21 mouse cellular contexts compared by ENCODE assay signal in genomic region chr5:37457831-37458230, GRCm38 (mm10).
DNase-seq lines count a peak whose midpoint lies in the region; ATAC-seq and TF ChIP-seq lines count a peak whose summit lies in the region.
"Had no signal": no experiment of that assay in that cellular context is flagged by ENCODE, and none has a peak within 500 bp of the region (broad histone marks: within the 10 kb centered on the region; RNA-seq: fewer than 3 reads in every experiment).

No protein-coding gene starts in this region.

- DNase-seq in liver, result peak; percentile 60
- DNase-seq in liver, embryonic 14.5 days (ENCODE audit: low read depth in 3 of 3, low spot score in 3 of 3), result peak; percentile 28 to 37 (median 35)
- DNase-seq in left cerebral cortex, adult 9 months (ENCODE audit: low spot score in 2 of 2), result no peak
- no peak for DNase-seq in urinary bladder, postnatal 25 days (ENCODE audit: low spot score)
- no peak for DNase-seq in forebrain, embryonic 11.5 days (ENCODE audit: low spot score)
- DNase-seq: adrenal gland, postnatal 10 days; cerebellum, adult 2 months; cerebellum, postnatal 10 days; embryo, embryonic 11 days; gastrocnemius, postnatal 10 days; heart, adult 2 months; heart, postnatal 14 days had no signal

- no peak overlapping the region for H3K4me2 ChIP-seq in intestine, embryonic 15.5 days (replicated peaks)
- no peak overlapping the region for H3K4me2 ChIP-seq in intestine, postnatal 0 days (replicated peaks; ENCODE audit: low read depth)
- peak overlapping the region; percentile 60 for H3K4me2 ChIP-seq in liver, embryonic 14.5 days (ENCODE audit: low read depth)
- no peak overlapping the region for H3K4me2 ChIP-seq in forebrain, embryonic 11.5 days (ENCODE audit: low read depth, low read length, severe bottlenecking)
- H3K4me2 ChIP-seq: embryonic facial prominence, embryonic 15.5 days; forebrain, embryonic 15.5 days; heart, embryonic 11.5 days; heart, embryonic 15.5 days; hindbrain, embryonic 14.5 days had no signal

- no peak overlapping the region for H3K4me3 ChIP-seq in intestine, embryonic 15.5 days (replicated peaks)
- no peak overlapping the region for H3K4me3 ChIP-seq in intestine, postnatal 0 days (ENCODE audit: low read depth, low read length)
- H3K4me3 ChIP-seq in liver, embryonic 14.5 days (ENCODE audit: insufficient read depth in 1 of 2, low read depth in 2 of 2, low read length in 2 of 2), result no peak overlapping the region
- no peak overlapping the region for H3K4me3 ChIP-seq in forebrain, embryonic 11.5 days (ENCODE audit: low read depth, low read length)
- H3K4me3 ChIP-seq: embryonic facial prominence, embryonic 15.5 days; forebrain, embryonic 10.5 days; forebrain, embryonic 15.5 days; heart, adult 2 months; heart, embryonic 15.5 days; hindbrain, embryonic 10.5 days had no signal

- 0 out of 2 replicates have a peak, but pooled peaks have one; percentile 45 for ATAC-seq in intestine, embryonic 15.5 days
- ATAC-seq in intestine, postnatal 0 days, result no peak
- peak; percentile 73 for ATAC-seq in liver, embryonic 14.5 days (ENCODE audit: insufficient read depth)
- ATAC-seq in forebrain, embryonic 11.5 days (replicated peaks; ENCODE audit: low FRiP score), result no peak
- ATAC-seq: forebrain, embryonic 15.5 days had no signal

- WGBS in intestine, embryonic 15.5 days, result 90% methylated on average over 2 of the region's 2 CpGs
- WGBS in intestine, postnatal 0 days, result 73% methylated on average over 2 of the region's 2 CpGs
- 26% methylated on average over 2 of the region's 2 CpGs for WGBS in liver, embryonic 14.5 days (ENCODE audit: insufficient replicate concordance)
- 92% methylated on average over 2 of the region's 2 CpGs for WGBS in forebrain, embryonic 11.5 days

- H3K27ac ChIP-seq in intestine, embryonic 15.5 days, result no peak overlapping the region
- no peak overlapping the region for H3K27ac ChIP-seq in intestine, postnatal 0 days (ENCODE audit: low read depth, low read length)
- peak overlapping the region; percentile 90 for H3K27ac ChIP-seq in liver, embryonic 14.5 days
- H3K27ac ChIP-seq in forebrain, embryonic 11.5 days (ENCODE audit: low read depth, low read length), result no peak overlapping the region
- H3K27ac ChIP-seq: embryonic facial prominence, embryonic 15.5 days; forebrain, embryonic 10.5 days; forebrain, embryonic 15.5 days; heart, adult 2 months; heart, embryonic 15.5 days; hindbrain, embryonic 10.5 days; hindbrain, embryonic 14.5 days had no signal

- H3K9me3 ChIP-seq in intestine, embryonic 15.5 days, result no peaks in the 10 kb centered on the region
- no peaks in the 10 kb centered on the region for H3K9me3 ChIP-seq in intestine, postnatal 0 days (ENCODE audit: control insufficient read depth)
- H3K9me3 ChIP-seq in liver, embryonic 14.5 days (ENCODE audit: control insufficient read depth, low read length), result no peaks in the 10 kb centered on the region
- no peaks in the 10 kb centered on the region for H3K9me3 ChIP-seq in forebrain, embryonic 11.5 days (ENCODE audit: control insufficient read depth, low read length)
- H3K9me3 ChIP-seq: embryonic facial prominence, embryonic 15.5 days; forebrain, embryonic 10.5 days; forebrain, embryonic 15.5 days; heart, embryonic 15.5 days; hindbrain, embryonic 10.5 days had no signal

- H3K27me3 ChIP-seq in intestine, embryonic 15.5 days (replicated peaks), result no peaks in the 10 kb centered on the region
- H3K27me3 ChIP-seq in intestine, postnatal 0 days (replicated peaks; ENCODE audit: control insufficient read depth, insufficient read depth, low read length), result no peaks in the 10 kb centered on the region
- H3K27me3 ChIP-seq in liver, embryonic 14.5 days (ENCODE audit: control insufficient read depth, insufficient read depth, low read length), result no peaks in the 10 kb centered on the region
- no peaks in the 10 kb centered on the region for H3K27me3 ChIP-seq in forebrain, embryonic 11.5 days (ENCODE audit: control insufficient read depth, insufficient read depth, low read length)
- H3K27me3 ChIP-seq: embryonic facial prominence, embryonic 15.5 days; forebrain, embryonic 15.5 days; heart, embryonic 15.5 days had no signal

- no peaks in the 10 kb centered on the region for H3K36me3 ChIP-seq in intestine, embryonic 15.5 days
- no peaks in the 10 kb centered on the region for H3K36me3 ChIP-seq in intestine, postnatal 0 days (ENCODE audit: control insufficient read depth, insufficient read depth)
- no peaks in the 10 kb centered on the region for H3K36me3 ChIP-seq in liver, embryonic 14.5 days (replicated peaks; ENCODE audit: control insufficient read depth, insufficient read depth, low read depth)
- H3K36me3 ChIP-seq in forebrain, embryonic 11.5 days (ENCODE audit: control insufficient read depth, insufficient read depth, low read length), result no peaks in the 10 kb centered on the region
- H3K36me3 ChIP-seq: embryonic facial prominence, embryonic 15.5 days; forebrain, embryonic 10.5 days; heart, embryonic 15.5 days; hindbrain, embryonic 10.5 days had no signal

- no peak for TF ChIP-seq CTCF in intestine, postnatal 0 days (IDR thresholded peaks at IDR 0.05; ENCODE audit: low read depth)
- no peak for TF ChIP-seq CTCF in liver, embryonic 14.5 days (IDR thresholded peaks at IDR 0.05; ENCODE audit: low read depth)

- no peak for TF ChIP-seq EP300 in liver, embryonic 14.5 days (IDR thresholded peaks at IDR 0.05; ENCODE audit: low read depth)

- no peak overlapping the region for H3K9ac ChIP-seq in intestine, embryonic 15.5 days
- H3K9ac ChIP-seq in intestine, postnatal 0 days (ENCODE audit: low read depth, low read length), result no peak overlapping the region
- H3K9ac ChIP-seq in liver, embryonic 14.5 days (replicated peaks), result no peak overlapping the region
- no peak overlapping the region for H3K9ac ChIP-seq in forebrain, embryonic 11.5 days (ENCODE audit: low read length)
- H3K9ac ChIP-seq: embryonic facial prominence, embryonic 15.5 days; forebrain, embryonic 15.5 days; heart, embryonic 15.5 days; hindbrain, embryonic 14.5 days had no signal

- no peaks in the 10 kb centered on the region for H3K4me1 ChIP-seq in intestine, embryonic 15.5 days (replicated peaks)
- H3K4me1 ChIP-seq in intestine, postnatal 0 days (replicated peaks; ENCODE audit: control insufficient read depth, insufficient read depth, low read length), result no peaks in the 10 kb centered on the region
- H3K4me1 ChIP-seq in liver, embryonic 14.5 days (replicated peaks; ENCODE audit: control insufficient read depth in 2 of 2, insufficient read depth in 2 of 2, low read length in 1 of 2), result peaks cover 13 to 25% of the 10 kb centered on the region in 2 experiments
- H3K4me1 ChIP-seq in forebrain, embryonic 11.5 days (replicated peaks; ENCODE audit: control insufficient read depth, insufficient read depth, low read length), result no peaks in the 10 kb centered on the region
- H3K4me1 ChIP-seq: embryonic facial prominence, embryonic 15.5 days; forebrain, embryonic 10.5 days; forebrain, embryonic 15.5 days; heart, embryonic 15.5 days; hindbrain, embryonic 10.5 days had no signal

Comparison
In these comparisons a context has a peak if more than half of its experiments do, and no peak if none do; other contexts are left out.
1. ATAC-seq: peak in intestine, embryonic 15.5 days (single experiment) and liver, embryonic 14.5 days (single experiment); none in intestine, postnatal 0 days (single experiment) and forebrain, embryonic 11.5 days (single experiment).
2. DNase-seq: peak in liver (single experiment) and liver, embryonic 14.5 days (3 of 3); none in left cerebral cortex, adult 9 months (0 of 2), urinary bladder, postnatal 25 days (single experiment) and forebrain, embryonic 11.5 days (single experiment).